Mouse (Mus musculus): ENCODE data around the gene Eif2a.

- TF ChIP-seq CTCF (IDR thresholded peaks at IDR 0.05; ENCODE audit: extremely low read depth, insufficient read depth, insufficient read length, insufficient replicate concordance) (no peak), POLR2A (IDR thresholded peaks at IDR 0.05; ENCODE audit: low read depth, low read length) (no peak)
Observed at GRCm38 (mm10) chr3:58524246-58524645, 1.4 kb upstream of the Eif2a start.
